Mouse (Mus musculus) liver, adult 2 months (tissue): ENCODE measurements around the gene Ciz1. TPM values are rescaled to one million over a fixed set of nuclear protein-coding genes. Genes with fewer than 3 reads are reported as not detected.

Experiments
- DNase-seq: peaks from one replicate; pipeline ENCODE4 v3.0.0-alpha.2; 2011; ENCODE audit warnings: low read depth, low spot score; ENCODE audit errors: extremely low read depth
- H3K27ac ChIP-seq: fragments of 200-500 bp; replicated peaks from 2 replicates; pipeline ENCODE4 v1.5.1; 2012; ENCODE audit warnings: low read depth, mild to moderate bottlenecking, control low read depth, inconsistent platforms, low read length; ENCODE audit not compliant: insufficient read depth
- H3K27me3 ChIP-seq: fragments of 200-500 bp; 2 replicates; pipeline ENCODE4 v1.6.1; 2012; ENCODE audit warnings: mild to moderate bottlenecking, moderate library complexity, low read length, inconsistent platforms; ENCODE audit not compliant: control insufficient read depth, insufficient read depth
- H3K36me3 ChIP-seq: fragments of 200-500 bp; 2 replicates; pipeline ENCODE4 v1.6.1; 2012; ENCODE audit warnings: low read length, inconsistent platforms; ENCODE audit not compliant: control insufficient read depth, insufficient read depth
- H3K4me1 ChIP-seq: fragments of 200-500 bp; 2 replicates; pipeline ENCODE4 v1.6.1; 2011; ENCODE audit warnings: low read length; ENCODE audit not compliant: control insufficient read depth, insufficient read depth
- H3K4me3 ChIP-seq: fragments of 200-500 bp; 2 replicates; pipeline ENCODE4 v1.5.1; 2011; ENCODE audit warnings: low read depth, mild to moderate bottlenecking, control low read depth, low read length, moderate library complexity; ENCODE audit not compliant: insufficient read depth
- H3K79me2 ChIP-seq: fragments of 200-500 bp; 2 replicates; pipeline ENCODE4 v1.6.1; 2012; ENCODE audit warnings: inconsistent platforms, mild to moderate bottlenecking, low read length, moderate library complexity; ENCODE audit not compliant: control insufficient read depth, insufficient read depth
- H3K9ac ChIP-seq: fragments of 200-500 bp; 2 replicates; pipeline ENCODE4 v1.6.1; 2012; ENCODE audit warnings: low read depth, mild to moderate bottlenecking, control low read depth, inconsistent platforms, low read length
- CTCF ChIP-seq: fragments of 200-500 bp; IDR thresholded peaks from 2 replicates; pipeline ENCODE4 v1.5.1; 2011; ENCODE audit warnings: low read depth, low read length, control low read depth
- POLR2A ChIP-seq: fragments of 200-500 bp; IDR thresholded peaks from 2 replicates; pipeline ENCODE4 v1.6.1; 2011; ENCODE audit warnings: low read length, control low read depth; ENCODE audit not compliant: insufficient read depth; ENCODE audit errors: extremely low read depth
- WGBS: fragments of 180-500 bp; shearing (Covaris S2); methylation state at CpG from one replicate; pipeline ENCODE4 v1.1.7; 2018; 5-methylcytosine and 5-hydroxymethylcytosine counted together
- polyA plus RNA-seq: library from polyadenylated mRNA; depleted of rRNA; stranded (reverse); fragments of >200 nt; gene quantifications from 2 replicates; pipeline ENCODE4 v1.2.3, GENCODE M21; 2012
- total RNA-seq: library from RNA; depleted of rRNA; stranded (reverse); fragments of >200 nt; gene quantifications from 2 replicates; pipeline ENCODE4 v1.2.3, GENCODE M21; 2014

The Ciz1 gene
- total and polyA plus RNA-seq, 2 experiments, result 9.5 to 71.7 TPM

- 1% methylated on average over 14 of the region's 14 CpGs for WGBS
- Histone ChIP-seq H3K9ac (peak overlapping the region; percentile 78), H3K36me3 (peaks cover 22% of the 10 kb centered on the region), H3K79me2 (peaks cover 7% of the 10 kb centered on the region; the same call in 1 of the 2 replicates), H3K27me3 (no peaks in the 10 kb centered on the region), H3K27ac (peak overlapping the region; percentile 86), H3K4me3 (peak overlapping the region; percentile 61), H3K4me1 (peaks cover 20% of the 10 kb centered on the region)
- TF ChIP-seq POLR2A (peak; percentile 93), CTCF (no peak)
- DNase-seq, result peak; percentile 100
Measured at GRCm38 (mm10) chr2:32423481-32424331, 71.6 kb downstream of the Ciz1 start.

GRCm38 (mm10) chr2:32424796-32425195 lies 72.7 kb downstream of the Ciz1 start:
- Histone ChIP-seq H3K36me3 (peaks cover 14% of the 10 kb centered on the region), H3K4me3 (no peak overlapping the region), H3K79me2 (peaks cover 14% of the 10 kb centered on the region), H3K9ac (peak overlapping the region; percentile 42), H3K27me3 (no peaks in the 10 kb centered on the region), H3K27ac (peak overlapping the region; percentile 86), H3K4me1 (peaks cover 17% of the 10 kb centered on the region)
- TF ChIP-seq CTCF (no peak), POLR2A (no peak)
- DNase-seq, result peak; percentile 79
- 20% methylated on average over 3 of the region's 3 CpGs for WGBS

- H3K27ac ChIP-seq, result peak overlapping the region; percentile 86
- H3K4me1 ChIP-seq, result peaks cover 17% of the 10 kb centered on the region
- TF ChIP-seq POLR2A, result no peak
- TF ChIP-seq CTCF, result no peak
- no peaks in the 10 kb centered on the region for H3K27me3 ChIP-seq
- no peak overlapping the region for H3K9ac ChIP-seq
- 88% methylated on average over 5 of the region's 5 CpGs for WGBS
- DNase-seq, result no peak
- peaks cover 11% of the 10 kb centered on the region for H3K36me3 ChIP-seq
- peaks cover 18% of the 10 kb centered on the region for H3K79me2 ChIP-seq
- no peak overlapping the region for H3K4me3 ChIP-seq
Measured at GRCm38 (mm10) chr2:32425568-32425967, 73.4 kb downstream of the Ciz1 start.

- Histone ChIP-seq H3K79me2 (peaks cover 20% of the 10 kb centered on the region), H3K4me3 (no peak overlapping the region), H3K36me3 (peaks cover 5% of the 10 kb centered on the region), H3K9ac (no peak overlapping the region), H3K27ac (0 out of 2 replicates have a peak overlapping the region, but pooled peaks have one; percentile 4), H3K27me3 (no peaks in the 10 kb centered on the region), H3K4me1 (peaks cover 17% of the 10 kb centered on the region)
- TF ChIP-seq CTCF (no peak), POLR2A (no peak)
- DNase-seq, result no peak
- WGBS, result 97% methylated on average over 1 of the region's 1 CpGs
Measured at GRCm38 (mm10) chr2:32426141-32426540, 74.0 kb downstream of the Ciz1 start.

- TF ChIP-seq POLR2A (no peak), CTCF (no peak)
- WGBS, result 29% methylated on average over 5 of the region's 5 CpGs
- no peak overlapping the region for H3K9ac ChIP-seq
Measured at GRCm38 (mm10) chr2:32427720-32428119, 75.6 kb downstream of the Ciz1 start.

GRCm38 (mm10) chr2:32428262-32428722 lies 76.2 kb downstream of the Ciz1 start:
- no peak for TF ChIP-seq CTCF
- no peak for TF ChIP-seq POLR2A

More at GRCm38 (mm10) chr2:32427720-32428119, 75.6 kb downstream of the Ciz1 start:
- no peak for DNase-seq
- Histone ChIP-seq H3K27ac (no peak overlapping the region), H3K79me2 (peaks cover 22% of the 10 kb centered on the region), H3K27me3 (no peaks in the 10 kb centered on the region), H3K36me3 (no peaks in the 10 kb centered on the region), H3K4me3 (no peak overlapping the region), H3K4me1 (peaks cover 17% of the 10 kb centered on the region)

More at GRCm38 (mm10) chr2:32428262-32428722, 76.2 kb downstream of the Ciz1 start:
- Histone ChIP-seq H3K27me3 (no peaks in the 10 kb centered on the region), H3K79me2 (peaks cover 25% of the 10 kb centered on the region), H3K27ac (no peak overlapping the region), H3K4me1 (peaks cover 17% of the 10 kb centered on the region), H3K9ac (no peak overlapping the region), H3K4me3 (no peak overlapping the region), H3K36me3 (no peaks in the 10 kb centered on the region)
- DNase-seq, result no peak
- 68% methylated on average over 8 of the region's 8 CpGs for WGBS
